Mouse (Mus musculus): Measurements from ENCODE around the gene Itgal. TPM values are rescaled to one million over a fixed set of nuclear protein-coding genes. Genes with fewer than 3 reads are reported as not detected.

Itgal gene
- polyA plus RNA-seq, 1 experiment from 2014 or later, result 0.80 TPM

GRCm38 (mm10) chr7:127308431-127308830 is 12.4 kb downstream of the Itgal start:
- H3K27me3 ChIP-seq (ENCODE audit: control insufficient read depth, insufficient read depth, low read length), result no peaks in the 10 kb centered on the region
- H3K4me1 ChIP-seq (replicated peaks; ENCODE audit: control insufficient read depth, insufficient read depth), result no peaks in the 10 kb centered on the region
- H3K9me3 ChIP-seq (ENCODE audit: control insufficient read depth, low read length), result no peaks in the 10 kb centered on the region
- no peak overlapping the region for H3K27ac ChIP-seq (replicated peaks)
- H3K4me3 ChIP-seq (ENCODE audit: low read depth, low read length), result no peak overlapping the region
- no peaks in the 10 kb centered on the region for H3K36me3 ChIP-seq (ENCODE audit: control insufficient read depth, insufficient read depth, low read length)
- WGBS, result 80% methylated on average over 2 of the region's 2 CpGs
- peak; percentile 65 for ATAC-seq (ENCODE audit: low FRiP score, low TSS enrichment)
- H3K4me2 ChIP-seq (replicated peaks; ENCODE audit: low read depth), result no peak overlapping the region
- TF ChIP-seq EP300 (optimal IDR thresholded peaks at IDR 0.05) (no peak), CTCF (IDR thresholded peaks at IDR 0.05; ENCODE audit: low read depth) (no peak)
- no peak for DNase-seq (ENCODE audit: low spot score)
- H3K9ac ChIP-seq (ENCODE audit: low read length), result no peak overlapping the region

GRCm38 (mm10) chr7:127308887-127309286 is 12.8 kb downstream of the Itgal start:
- ATAC-seq (ENCODE audit: low FRiP score, low TSS enrichment), result peak; percentile 65; the same call in 1 of the 2 replicates
- no peak overlapping the region for H3K4me3 ChIP-seq (ENCODE audit: low read depth, low read length)
- H3K36me3 ChIP-seq (ENCODE audit: control insufficient read depth, insufficient read depth, low read length), result no peaks in the 10 kb centered on the region
- H3K27me3 ChIP-seq (ENCODE audit: control insufficient read depth, insufficient read depth, low read length), result no peaks in the 10 kb centered on the region
- WGBS, result 63% methylated on average over 4 of the region's 4 CpGs
- no peak for TF ChIP-seq EP300 (optimal IDR thresholded peaks at IDR 0.05)
- TF ChIP-seq CTCF (IDR thresholded peaks at IDR 0.05; ENCODE audit: low read depth), result peak; percentile 83
- DNase-seq (ENCODE audit: low spot score), result peak; percentile 49
- no peaks in the 10 kb centered on the region for H3K4me1 ChIP-seq (replicated peaks; ENCODE audit: control insufficient read depth, insufficient read depth)
- H3K4me2 ChIP-seq (replicated peaks; ENCODE audit: low read depth), result no peak overlapping the region
- H3K9ac ChIP-seq (ENCODE audit: low read length), result no peak overlapping the region
- no peaks in the 10 kb centered on the region for H3K9me3 ChIP-seq (ENCODE audit: control insufficient read depth, low read length)
- no peak overlapping the region for H3K27ac ChIP-seq (replicated peaks)

DNA sequence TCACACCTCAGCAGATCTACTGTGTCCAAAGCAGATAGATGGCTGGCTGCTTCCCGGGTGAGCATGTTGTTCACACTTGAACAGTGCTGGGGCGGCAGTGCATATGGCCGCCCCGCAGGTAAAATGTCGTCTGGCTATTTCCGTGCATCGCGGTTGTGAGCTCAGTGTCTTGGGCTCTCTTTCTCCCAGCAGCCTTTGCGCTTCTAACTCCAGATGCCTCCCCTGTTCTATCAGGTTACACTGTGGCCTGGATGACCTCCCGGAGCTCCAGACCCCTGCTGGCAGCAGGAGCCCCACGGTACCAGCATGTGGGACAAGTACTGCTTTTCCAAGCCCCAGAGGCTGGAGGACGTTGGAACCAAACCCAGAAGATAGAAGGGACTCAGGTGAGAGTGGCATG is 13.9 kb downstream of the Itgal start:
- H3K9ac ChIP-seq (ENCODE audit: low read length), result no peak overlapping the region
- 68% methylated on average over 12 of the region's 12 CpGs for WGBS

GRCm38 (mm10) chr7:127313912-127314311 is 17.9 kb downstream of the Itgal start:
- no peaks in the 10 kb centered on the region for H3K4me1 ChIP-seq (replicated peaks; ENCODE audit: control insufficient read depth, insufficient read depth)
- H3K27me3 ChIP-seq (ENCODE audit: control insufficient read depth, insufficient read depth, low read length), result no peaks in the 10 kb centered on the region
- no peak overlapping the region for H3K27ac ChIP-seq (replicated peaks)
- no peak overlapping the region for H3K4me3 ChIP-seq (ENCODE audit: low read depth, low read length)
- no peak for DNase-seq (ENCODE audit: low spot score)
- no peak for ATAC-seq (ENCODE audit: low FRiP score, low TSS enrichment)
- H3K4me2 ChIP-seq (replicated peaks; ENCODE audit: low read depth), result no peak overlapping the region
- H3K36me3 ChIP-seq (ENCODE audit: control insufficient read depth, insufficient read depth, low read length), result no peaks in the 10 kb centered on the region
- no peaks in the 10 kb centered on the region for H3K9me3 ChIP-seq (ENCODE audit: control insufficient read depth, low read length)
- TF ChIP-seq CTCF (IDR thresholded peaks at IDR 0.05; ENCODE audit: low read depth) (no peak), EP300 (optimal IDR thresholded peaks at IDR 0.05) (no peak)
- no peak overlapping the region for H3K9ac ChIP-seq (ENCODE audit: low read length)
- 42% methylated on average over 8 of the region's 8 CpGs for WGBS

More for the DNA sequence above, 13.9 kb downstream of the Itgal start:
- TF ChIP-seq CTCF (IDR thresholded peaks at IDR 0.05; ENCODE audit: low read depth) (no peak), EP300 (optimal IDR thresholded peaks at IDR 0.05) (no peak)
- DNase-seq (ENCODE audit: low spot score) (no peak), ATAC-seq (ENCODE audit: low FRiP score, low TSS enrichment) (no peak)
- Histone ChIP-seq H3K36me3 (ENCODE audit: control insufficient read depth, insufficient read depth, low read length) (no peaks in the 10 kb centered on the region), H3K9me3 (ENCODE audit: control insufficient read depth, low read length) (no peaks in the 10 kb centered on the region), H3K27ac (replicated peaks) (no peak overlapping the region), H3K4me1 (replicated peaks; ENCODE audit: control insufficient read depth, insufficient read depth) (no peaks in the 10 kb centered on the region), H3K4me2 (replicated peaks; ENCODE audit: low read depth) (no peak overlapping the region), H3K4me3 (ENCODE audit: low read depth, low read length) (no peak overlapping the region), H3K27me3 (ENCODE audit: control insufficient read depth, insufficient read depth, low read length) (no peaks in the 10 kb centered on the region)

DNA sequence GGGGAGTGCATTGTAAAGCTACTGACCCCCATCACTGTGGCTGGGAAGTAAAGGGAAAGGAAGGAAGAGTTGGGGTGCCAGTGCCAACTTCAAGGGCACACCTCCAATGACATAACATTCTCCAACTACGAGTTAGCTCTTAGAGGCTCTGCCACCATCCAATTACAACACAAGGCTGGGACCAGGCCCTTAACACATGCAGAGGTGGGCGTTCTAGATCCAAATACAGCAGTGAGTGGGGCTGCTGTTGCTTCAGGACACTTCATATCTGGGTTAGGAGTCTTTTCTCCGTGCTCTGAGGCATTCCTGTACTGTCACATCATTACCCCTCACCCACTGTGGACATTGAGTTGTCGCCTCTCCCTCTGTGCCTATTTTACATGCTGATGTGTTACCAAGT is 25.0 kb downstream of the Itgal start:
- H3K4me3 ChIP-seq (ENCODE audit: low read depth, low read length), result no peak overlapping the region
- H3K27me3 ChIP-seq (ENCODE audit: control insufficient read depth, insufficient read depth, low read length), result no peaks in the 10 kb centered on the region
- TF ChIP-seq EP300 (optimal IDR thresholded peaks at IDR 0.05), result no peak
- no peak for TF ChIP-seq CTCF (IDR thresholded peaks at IDR 0.05; ENCODE audit: low read depth)
- no peak overlapping the region for H3K4me2 ChIP-seq (replicated peaks; ENCODE audit: low read depth)
- H3K9ac ChIP-seq (ENCODE audit: low read length), result no peak overlapping the region
- H3K27ac ChIP-seq (replicated peaks), result no peak overlapping the region
- no peak for ATAC-seq (ENCODE audit: low FRiP score, low TSS enrichment)
- no peak for DNase-seq (ENCODE audit: low spot score)
- H3K9me3 ChIP-seq (ENCODE audit: control insufficient read depth, low read length), result no peaks in the 10 kb centered on the region
- H3K4me1 ChIP-seq (replicated peaks; ENCODE audit: control insufficient read depth, insufficient read depth), result no peaks in the 10 kb centered on the region
- no peaks in the 10 kb centered on the region for H3K36me3 ChIP-seq (ENCODE audit: control insufficient read depth, insufficient read depth, low read length)
- 70% methylated on average over 4 of the region's 4 CpGs for WGBS

- Histone ChIP-seq H3K27ac (replicated peaks) (no peak overlapping the region), H3K9ac (ENCODE audit: low read length) (no peak overlapping the region), H3K4me2 (replicated peaks; ENCODE audit: low read depth) (no peak overlapping the region), H3K9me3 (ENCODE audit: control insufficient read depth, low read length) (no peaks in the 10 kb centered on the region), H3K4me1 (replicated peaks; ENCODE audit: control insufficient read depth, insufficient read depth) (no peaks in the 10 kb centered on the region), H3K36me3 (ENCODE audit: control insufficient read depth, insufficient read depth, low read length) (no peaks in the 10 kb centered on the region), H3K4me3 (ENCODE audit: low read depth, low read length) (no peak overlapping the region), H3K27me3 (ENCODE audit: control insufficient read depth, insufficient read depth, low read length) (no peaks in the 10 kb centered on the region)
- WGBS, result 47% methylated on average over 5 of the region's 5 CpGs
- no peak for ATAC-seq (ENCODE audit: low FRiP score, low TSS enrichment)
- no peak for DNase-seq (ENCODE audit: low spot score)
- no peak for TF ChIP-seq EP300 (optimal IDR thresholded peaks at IDR 0.05)
- peak; percentile 63 for TF ChIP-seq CTCF (IDR thresholded peaks at IDR 0.05; ENCODE audit: low read depth)
These were observed 26.0 kb downstream of the Itgal start for GRCm38 (mm10) chr7:127322085-127322484.

All from stomach, postnatal 0 days (tissue).